Mouse (Mus musculus) lung, postnatal 0 days (tissue): ENCODE measurements around the gene Mtor. TPM values are rescaled to one million over a fixed set of nuclear protein-coding genes. Genes with fewer than 3 reads are reported as not detected.

Experiments
- ATAC-seq: fragments of 200-750 bp; cut with Nextera tagmentation; 2 replicates; pipeline ENCODE4 v1.8.0; 2017; ENCODE audit warnings: moderate library complexity
- DNase-seq: peaks from one replicate; pipeline ENCODE4 v3.0.0-alpha.2; 2016; ENCODE audit warnings: low spot score
- H3K27ac ChIP-seq: fragments of 300-500 bp; sonication (generic); 2 replicates; pipeline ENCODE4 v1.5.1; 2014; ENCODE audit warnings: antibody characterized with exemption, mild to moderate bottlenecking, low read length, mixed read lengths
- H3K27me3 ChIP-seq: fragments of 300-500 bp; sonication (generic); replicated peaks from 2 replicates; pipeline ENCODE4 v1.6.1; 2014; ENCODE audit warnings: low read length, mixed read lengths; ENCODE audit not compliant: insufficient read depth
- H3K36me3 ChIP-seq: fragments of 300-500 bp; sonication (generic); 2 replicates; pipeline ENCODE4 v1.6.1; 2014; ENCODE audit warnings: low read length, mixed read lengths; ENCODE audit not compliant: insufficient read depth
- H3K4me1 ChIP-seq: fragments of 300-500 bp; sonication (generic); 2 replicates; pipeline ENCODE4 v1.6.1; 2014; ENCODE audit warnings: antibody characterized with exemption, low read depth, low read length, mixed read lengths; ENCODE audit not compliant: insufficient read depth
- H3K4me2 ChIP-seq: fragments of 300-500 bp; sonication (generic); replicated peaks from 2 replicates; pipeline ENCODE4 v1.6.1; 2014; ENCODE audit warnings: low read depth, mild to moderate bottlenecking, low read length, moderate library complexity, mixed read lengths
- H3K4me3 ChIP-seq: fragments of 300-500 bp; sonication (generic); 2 replicates; pipeline ENCODE4 v1.5.1; 2014; ENCODE audit warnings: low read depth, low read length
- H3K9ac ChIP-seq: fragments of 300-500 bp; sonication (generic); replicated peaks from 2 replicates; pipeline ENCODE4 v1.6.1; 2014; ENCODE audit warnings: low read depth, mild to moderate bottlenecking
- H3K9me3 ChIP-seq: fragments of 300-500 bp; sonication (generic); 2 replicates; pipeline ENCODE4 v1.6.1; 2016; ENCODE audit warnings: low read length, mixed read lengths
- CTCF ChIP-seq: IDR thresholded peaks from 2 replicates; pipeline ENCODE4 v1.5.1; 2016; ENCODE audit warnings: antibody characterized with exemption, mild to moderate bottlenecking
- EP300 ChIP-seq: IDR thresholded peaks from 2 replicates; pipeline ENCODE4 v1.6.1; 2016; ENCODE audit warnings: antibody characterized with exemption, mild to moderate bottlenecking, control low read depth
- WGBS: fragments of 180-500 bp; shearing (Covaris S2); extraction: QIAGEN DNeasy Blood & Tissue Kit; methylation state at CpG from one replicate; pipeline ENCODE4 v1.1.7; 2014; 5-methylcytosine and 5-hydroxymethylcytosine counted together
- polyA plus RNA-seq: library from polyadenylated mRNA; unstranded; fragments of >200 nt; fragmentation: Nextera tagmentation; extraction: Ambion mirVana; gene quantifications from 2 replicates; pipeline ENCODE4 v1.2.1, GENCODE M21; 2015

The Mtor gene
- polyA plus RNA-seq, 1 experiment from 2014 or later: 15.8 TPM

- Histone ChIP-seq H3K4me2 (no peak overlapping the region), H3K36me3 (peaks cover 33% of the 10 kb centered on the region), H3K9ac (no peak overlapping the region), H3K4me3 (no peak overlapping the region), H3K27ac (no peak overlapping the region), H3K9me3 (no peaks in the 10 kb centered on the region), H3K4me1 (no peaks in the 10 kb centered on the region), H3K27me3 (no peaks in the 10 kb centered on the region)
- no peak for DNase-seq
- ATAC-seq: no peak
- WGBS: 92% methylated on average over 6 of the region's 6 CpGs
- TF ChIP-seq CTCF (no peak), EP300 (no peak)
Observed at GRCm38 (mm10) chr4:148495160-148495559, 46.7 kb downstream of the Mtor start.

- 82% methylated on average over 25 of the region's 25 CpGs for WGBS
- no peaks in the 10 kb centered on the region for H3K9me3 ChIP-seq
- H3K27me3 ChIP-seq: no peaks in the 10 kb centered on the region
- no peak overlapping the region for H3K27ac ChIP-seq
- TF ChIP-seq CTCF (no peak), EP300 (no peak)
- no peak overlapping the region for H3K4me3 ChIP-seq
- ATAC-seq (no peak), DNase-seq (no peak)
- H3K9ac ChIP-seq: no peak overlapping the region
- peaks cover 29% of the 10 kb centered on the region for H3K36me3 ChIP-seq
- H3K4me2 ChIP-seq: no peak overlapping the region
- H3K4me1 ChIP-seq: no peaks in the 10 kb centered on the region
Observed at GRCm38 (mm10) chr4:148495874-148496689, 47.7 kb downstream of the Mtor start.

GRCm38 (mm10) chr4:148500410-148500867 is 52.0 kb downstream of the Mtor start, which contains the start of gene Angptl7:
Gene Angptl7 (minus strand): TSS chr4:148500460.
- Histone ChIP-seq H3K4me2 (no peak within 1 kb of the TSS), H3K27ac (no peak within 1 kb of the TSS), H3K9ac (no peak within 1 kb of the TSS), H3K9me3 (no peaks in the 10 kb centered on the region), H3K36me3 (peaks cover 17% of the 10 kb centered on the region; the same call in 1 of the 2 replicates), H3K4me1 (no peaks in the 10 kb centered on the region), H3K4me3 (no peak within 1 kb of the TSS), H3K27me3 (no peaks in the 10 kb centered on the region)
- whole genome bisulfite sequencing: 48% methylated on average over 4 of the region's 4 CpGs
- ATAC-seq (no peak), DNase-seq (no peak)
- TF ChIP-seq EP300 (no peak), CTCF (no peak)

GRCm38 (mm10) chr4:148504497-148504959 is 56.1 kb downstream of the Mtor start:
- Histone ChIP-seq H3K27me3 (no peaks in the 10 kb centered on the region), H3K4me3 (no peak overlapping the region), H3K4me2 (no peak overlapping the region), H3K9ac (no peak overlapping the region), H3K36me3 (peaks cover 8% of the 10 kb centered on the region; the same call in 1 of the 2 replicates), H3K9me3 (no peaks in the 10 kb centered on the region), H3K4me1 (no peaks in the 10 kb centered on the region), H3K27ac (no peak overlapping the region)
- 0 out of 2 replicates have a peak, but pooled peaks have one; percentile 26 for ATAC-seq
- TF ChIP-seq CTCF (no peak), EP300 (no peak)
- peak; percentile 49 for DNase-seq
- 49% methylated on average over 8 of the region's 8 CpGs for WGBS

GRCm38 (mm10) chr4:148507585-148507984 is 59.2 kb downstream of the Mtor start:
- peak; percentile 50 for DNase-seq
- no peak for TF ChIP-seq CTCF
- no peak for TF ChIP-seq EP300
- H3K4me1 ChIP-seq: no peaks in the 10 kb centered on the region
- H3K4me3 ChIP-seq: no peak overlapping the region
- H3K9me3 ChIP-seq: no peaks in the 10 kb centered on the region
- H3K36me3 ChIP-seq: peaks cover 8% of the 10 kb centered on the region; the same call in 1 of the 2 replicates
- ATAC-seq: peak; percentile 55
- no peak overlapping the region for H3K4me2 ChIP-seq
- no peak overlapping the region for H3K9ac ChIP-seq
- WGBS: 82% methylated on average over 5 of the region's 5 CpGs
- H3K27me3 ChIP-seq: no peaks in the 10 kb centered on the region
- H3K27ac ChIP-seq: no peak overlapping the region

GRCm38 (mm10) chr4:148508084-148508849 is 59.9 kb downstream of the Mtor start:
- H3K27ac ChIP-seq: no peak overlapping the region
- no peaks in the 10 kb centered on the region for H3K9me3 ChIP-seq
- H3K36me3 ChIP-seq: peaks cover 8% of the 10 kb centered on the region; the same call in 1 of the 2 replicates
- no peak overlapping the region for H3K4me2 ChIP-seq
- 95% methylated on average over 14 of the region's 14 CpGs for WGBS
- no peaks in the 10 kb centered on the region for H3K4me1 ChIP-seq
- DNase-seq: no peak
- no peak for ATAC-seq
- TF ChIP-seq CTCF (no peak), EP300 (no peak)
- H3K4me3 ChIP-seq: no peak overlapping the region
- no peak overlapping the region for H3K9ac ChIP-seq
- H3K27me3 ChIP-seq: no peaks in the 10 kb centered on the region
